Mouse (Mus musculus): ENCODE measurements at regions not wholly inside any gene's neighbourhood (a gene's known extent, or its start where the extent isn't known, plus 50 kb on each side); places are given as distances from the start of the nearest gene placed in this dataset.
A peak's percentile ranks its signal among the peaks of the same experiment; 100 is the strongest.

DNA sequence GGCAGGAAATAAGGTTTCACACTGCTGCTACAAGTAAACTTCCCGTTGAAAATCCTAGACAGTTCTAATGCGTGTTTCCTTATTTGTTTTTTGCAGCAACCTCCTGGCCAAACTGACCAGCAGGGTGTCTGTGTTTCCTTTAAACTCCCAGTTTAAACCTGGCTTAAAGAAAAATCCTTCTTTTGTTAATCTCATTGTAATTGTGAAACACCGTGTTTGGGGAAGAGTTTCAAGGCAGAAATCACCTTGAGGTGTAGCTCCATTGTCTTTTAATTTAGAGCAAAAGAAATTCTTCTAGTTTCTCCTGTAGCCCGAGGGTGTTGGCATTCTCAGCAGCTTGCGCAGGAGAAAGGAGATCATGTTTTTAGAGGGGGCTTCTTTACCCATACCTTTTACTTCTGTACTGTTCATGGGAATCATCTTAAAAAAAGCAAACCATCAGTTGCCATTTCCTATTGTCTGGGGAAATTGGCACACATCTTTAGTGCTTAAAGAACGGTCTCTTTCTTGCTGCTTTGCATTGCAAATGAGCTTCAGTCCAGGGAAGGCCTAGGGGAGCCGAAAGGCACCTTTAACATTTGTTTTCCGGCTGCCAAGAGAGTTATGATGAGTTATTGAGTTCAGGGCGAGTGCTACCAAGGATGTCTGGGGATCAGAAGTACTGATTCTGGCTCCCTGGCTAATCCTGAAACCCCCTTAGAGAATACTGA lies 342.6 kb downstream of the Slc4a3 start:
- peaks cover 13% of the 10 kb centered on the region; the same call in 1 of the 2 replicates for H3K9me3 ChIP-seq
- H3K36me3 ChIP-seq (replicated peaks) = no peaks in the 10 kb centered on the region
- H3K4me1 ChIP-seq = peaks cover 29% of the 10 kb centered on the region
- WGBS = 7% methylated on average over 9 of the region's 9 CpGs
- H3K27ac ChIP-seq = peak overlapping the region; percentile 69
- no peak for DNase-seq (ENCODE audit: extremely low spot score, low spot score)
- H3K4me3 ChIP-seq = no peak overlapping the region
- H3K27me3 ChIP-seq (ENCODE audit: poor library complexity, severe bottlenecking) = peaks cover 18% of the 10 kb centered on the region

DNA sequence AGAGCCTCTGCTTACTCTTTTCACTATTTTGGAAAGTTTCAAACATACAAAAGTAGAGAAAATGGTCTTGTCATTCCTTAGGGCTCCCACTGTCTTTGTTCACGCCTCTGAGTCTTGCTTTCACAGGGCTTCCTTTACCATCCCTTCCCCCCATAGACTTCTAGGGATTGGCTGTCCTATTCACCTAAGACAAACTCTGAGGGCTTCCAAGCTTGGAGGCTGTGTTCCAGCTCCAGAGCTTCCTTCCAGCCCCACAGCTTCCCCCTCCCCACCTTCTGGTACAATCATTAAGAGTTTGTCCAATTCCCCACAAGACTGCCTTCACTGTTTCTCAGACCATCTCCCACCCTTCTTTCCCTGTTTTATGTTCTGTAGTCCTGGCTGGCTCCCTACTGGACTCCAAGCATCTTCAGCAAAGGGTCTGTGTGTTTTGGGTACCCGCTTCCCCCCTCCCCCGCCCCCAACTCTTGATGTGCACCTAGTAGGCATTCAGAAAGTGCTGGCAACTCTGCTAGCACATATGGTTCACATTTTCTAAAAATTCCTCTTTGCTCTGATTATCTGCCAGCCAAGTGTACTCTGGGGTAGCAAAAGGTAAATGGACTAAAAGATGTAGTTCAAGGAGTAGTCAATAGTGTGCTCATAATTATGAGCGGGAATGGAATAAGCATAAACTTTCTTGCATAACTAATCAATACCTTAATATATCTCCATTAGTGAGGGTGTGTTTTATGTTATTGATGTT lies 344.0 kb downstream of the Slc4a3 start:
- DNase-seq (ENCODE audit: extremely low spot score, low spot score) = no peak
- Histone ChIP-seq H3K4me1 (peaks cover 29% of the 10 kb centered on the region), H3K4me3 (no peak overlapping the region), H3K36me3 (replicated peaks) (no peaks in the 10 kb centered on the region), H3K27me3 (ENCODE audit: poor library complexity, severe bottlenecking) (peaks cover 18% of the 10 kb centered on the region), H3K9me3 (peaks cover 17% of the 10 kb centered on the region; the same call in 1 of the 2 replicates), H3K27ac (0 out of 2 replicates have a peak overlapping the region, but pooled peaks have one; percentile 51)
- 72% methylated on average over 4 of the region's 4 CpGs for WGBS

DNA sequence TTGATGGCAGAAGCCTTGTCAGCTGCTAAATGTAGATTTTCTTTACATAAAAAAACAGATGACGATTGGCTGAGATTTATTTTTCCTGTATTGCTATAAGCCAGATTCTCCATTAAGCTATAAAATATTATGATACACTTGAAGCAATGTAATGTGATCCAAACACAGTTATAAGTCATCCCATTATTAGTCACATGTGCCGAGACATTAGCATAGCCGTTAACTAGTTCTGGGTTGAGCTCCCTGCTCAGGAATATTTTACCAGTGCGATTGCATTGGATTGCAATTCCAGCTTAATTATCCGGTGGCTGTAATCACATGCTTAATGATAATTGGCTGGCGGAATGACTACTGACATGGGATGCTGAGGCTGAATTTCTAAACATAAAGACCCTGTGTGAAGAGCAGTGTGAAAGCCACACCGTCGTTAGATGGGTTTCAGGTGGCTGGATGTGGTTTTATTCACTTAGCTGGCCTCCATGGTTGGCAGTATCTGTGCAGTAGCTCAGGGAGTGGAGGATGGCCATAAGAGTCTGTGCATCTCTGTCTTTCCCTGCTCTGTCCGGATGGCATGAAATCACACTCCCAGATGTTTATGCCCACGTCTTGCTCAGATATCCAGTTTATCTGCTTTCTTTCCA lies 344.7 kb downstream of the Slc4a3 start:
- peaks cover 18% of the 10 kb centered on the region for H3K27me3 ChIP-seq (ENCODE audit: poor library complexity, severe bottlenecking)
- no peaks in the 10 kb centered on the region for H3K36me3 ChIP-seq (replicated peaks)
- 84% methylated on average over 10 of the region's 10 CpGs for WGBS
- H3K4me1 ChIP-seq = peaks cover 29% of the 10 kb centered on the region
- no peak overlapping the region for H3K4me3 ChIP-seq
- DNase-seq (ENCODE audit: extremely low spot score, low spot score) = no peak
- 0 out of 2 replicates have a peak overlapping the region, but pooled peaks have one; percentile 40 for H3K27ac ChIP-seq
- peaks cover 17% of the 10 kb centered on the region; the same call in 1 of the 2 replicates for H3K9me3 ChIP-seq

DNA sequence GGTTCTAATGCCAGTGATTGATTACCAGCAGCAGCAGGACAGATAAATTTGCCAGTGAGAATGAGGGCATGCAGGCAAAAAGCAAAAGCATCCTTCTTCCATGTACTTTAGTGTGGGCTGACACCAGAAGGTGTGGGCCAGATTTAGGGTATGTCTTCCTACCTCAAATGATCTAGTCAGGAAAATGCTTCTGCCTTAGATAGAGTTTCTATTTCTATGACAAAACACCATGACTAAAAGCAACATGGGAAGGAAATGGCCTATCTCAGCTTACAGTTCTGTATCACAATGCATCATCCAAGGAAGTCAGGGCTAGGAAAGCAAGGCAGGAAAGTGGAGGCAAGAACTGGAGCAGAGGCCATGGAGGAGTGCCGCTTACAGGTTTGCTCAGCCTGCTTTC lies 349.5 kb downstream of the Slc4a3 start:
- Histone ChIP-seq H3K9me3 (peaks cover 17% of the 10 kb centered on the region; the same call in 1 of the 2 replicates), H3K4me3 (no peak overlapping the region), H3K4me1 (peaks cover 6% of the 10 kb centered on the region; the same call in 1 of the 2 replicates), H3K27ac (no peak overlapping the region), H3K36me3 (replicated peaks) (no peaks in the 10 kb centered on the region), H3K27me3 (ENCODE audit: poor library complexity, severe bottlenecking) (no peaks in the 10 kb centered on the region)
- 96% methylated on average over 1 of the region's 1 CpGs for WGBS
- DNase-seq (ENCODE audit: extremely low spot score, low spot score) = no peak

DNA sequence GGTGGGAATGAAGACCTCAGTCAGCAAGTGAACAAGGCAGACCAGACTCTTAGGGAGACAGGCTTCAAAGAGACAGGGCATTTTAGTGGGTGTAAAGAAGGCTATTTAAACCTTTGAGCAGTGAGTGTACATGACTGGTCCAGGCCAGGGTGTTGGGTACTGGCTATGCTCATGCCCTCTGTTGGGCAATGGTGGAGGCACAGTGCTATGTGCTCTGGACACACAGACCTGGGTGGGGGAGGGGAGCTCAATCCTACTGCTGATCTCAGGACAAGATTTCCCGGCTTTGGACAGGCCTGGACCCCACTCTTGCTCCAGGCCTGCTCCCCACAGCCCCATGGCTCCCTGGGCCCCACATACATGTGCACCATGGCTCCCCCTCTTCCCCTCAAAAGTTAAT lies 355.1 kb downstream of the Slc4a3 start:
- peaks cover 34% of the 10 kb centered on the region for H3K4me1 ChIP-seq
- WGBS = 22% methylated on average over 1 of the region's 1 CpGs
- no peaks in the 10 kb centered on the region for H3K36me3 ChIP-seq (replicated peaks)
- no peak overlapping the region for H3K4me3 ChIP-seq
- no peaks in the 10 kb centered on the region for H3K9me3 ChIP-seq
- no peak for DNase-seq (ENCODE audit: extremely low spot score, low spot score)
- H3K27ac ChIP-seq = peak overlapping the region; percentile 40; the same call in 1 of the 2 replicates
- peaks cover 7% of the 10 kb centered on the region for H3K27me3 ChIP-seq (ENCODE audit: poor library complexity, severe bottlenecking)

DNA sequence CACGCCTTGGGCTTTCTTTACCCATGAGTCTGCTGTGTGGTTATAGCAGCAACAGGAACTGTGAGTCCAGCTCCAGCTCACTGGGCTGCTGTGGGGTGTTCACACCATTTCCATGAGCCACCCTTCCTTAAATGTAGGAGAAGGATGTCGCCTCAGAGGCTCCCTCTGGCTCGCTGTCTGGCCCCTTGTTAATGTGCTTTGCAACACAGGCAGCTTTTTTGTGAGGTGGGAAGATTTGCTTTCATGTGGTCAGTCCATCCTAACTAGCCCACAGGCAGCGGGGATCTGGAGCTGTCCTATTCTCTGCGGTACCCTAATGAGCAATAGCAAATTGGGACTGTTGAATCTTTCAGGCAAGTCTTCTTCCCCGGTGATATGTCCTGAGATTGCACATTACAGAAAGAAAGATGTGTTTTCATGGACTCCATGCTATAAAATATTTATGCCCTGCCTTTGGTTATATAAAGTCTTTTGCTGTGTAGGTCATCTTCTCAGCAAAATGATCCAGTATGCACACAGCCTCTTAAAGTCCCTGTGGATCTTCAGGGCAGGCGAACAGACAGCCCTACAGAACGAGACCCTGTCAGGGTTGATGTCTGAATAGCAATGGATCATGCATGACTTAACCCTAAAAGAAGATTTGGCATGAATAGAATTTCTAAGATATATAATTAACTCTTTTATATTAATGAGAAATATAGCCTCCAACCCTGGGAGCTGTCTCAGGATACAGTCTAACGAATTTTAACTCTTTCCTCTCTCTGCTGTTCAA lies 359.8 kb downstream of the Slc4a3 start:
- Histone ChIP-seq H3K9me3 (no peaks in the 10 kb centered on the region), H3K4me1 (peaks cover 49% of the 10 kb centered on the region), H3K27me3 (ENCODE audit: poor library complexity, severe bottlenecking) (peaks cover 7% of the 10 kb centered on the region), H3K27ac (peak overlapping the region; percentile 70), H3K36me3 (replicated peaks) (no peaks in the 10 kb centered on the region), H3K4me3 (no peak overlapping the region)
- no peak for DNase-seq (ENCODE audit: extremely low spot score, low spot score)
- 42% methylated on average over 9 of the region's 9 CpGs for WGBS

DNA sequence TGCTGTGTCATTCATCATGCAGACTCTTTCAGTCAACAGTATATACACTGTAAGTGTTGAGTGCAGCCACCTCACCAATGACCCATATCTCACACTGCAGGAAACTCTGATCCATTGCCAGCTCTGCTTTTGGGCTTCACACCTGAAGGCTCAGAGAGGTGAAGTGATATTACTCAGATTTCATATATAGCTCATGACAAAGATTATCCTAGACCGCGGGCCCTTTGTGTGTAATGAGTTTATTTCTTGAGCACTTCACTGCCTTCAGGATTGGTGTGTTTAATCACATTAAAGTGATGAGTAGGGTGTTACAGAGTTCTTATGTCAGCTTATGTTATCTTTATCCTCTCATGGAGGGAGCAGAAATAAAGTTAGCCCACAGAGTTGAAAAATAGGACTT lies 369.2 kb downstream of the Slc4a3 start:
- Histone ChIP-seq H3K27me3 (ENCODE audit: poor library complexity, severe bottlenecking) (peaks cover 8% of the 10 kb centered on the region), H3K9me3 (no peaks in the 10 kb centered on the region), H3K4me1 (peaks cover 15% of the 10 kb centered on the region), H3K27ac (no peak overlapping the region), H3K36me3 (replicated peaks) (no peaks in the 10 kb centered on the region), H3K4me3 (no peak overlapping the region)
- WGBS = 92% methylated on average over 2 of the region's 2 CpGs
- no peak for DNase-seq (ENCODE audit: extremely low spot score, low spot score)

DNA sequence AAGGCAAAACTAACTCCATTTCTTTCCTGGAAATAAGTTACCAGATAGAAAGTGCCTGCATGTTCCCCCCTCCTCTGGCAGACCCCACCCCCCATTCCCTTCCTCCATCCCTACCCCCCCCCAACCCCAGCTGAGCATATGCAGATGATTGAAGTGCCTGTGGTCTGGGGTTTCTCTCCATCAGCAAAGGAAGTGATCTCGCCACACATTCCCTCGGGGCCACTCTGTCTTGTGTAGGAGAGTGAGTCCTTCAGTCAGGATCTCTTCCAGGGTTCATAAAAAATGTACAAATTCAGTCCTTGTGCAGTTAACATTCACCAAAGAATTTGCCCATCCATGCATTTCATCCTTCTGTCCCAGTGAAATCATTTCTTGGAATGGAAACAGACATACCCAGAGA lies 370.1 kb downstream of the Slc4a3 start:
- no peak for DNase-seq (ENCODE audit: extremely low spot score, low spot score)
- no peaks in the 10 kb centered on the region for H3K9me3 ChIP-seq
- no peaks in the 10 kb centered on the region for H3K36me3 ChIP-seq (replicated peaks)
- H3K27me3 ChIP-seq (ENCODE audit: poor library complexity, severe bottlenecking) = peaks cover 8% of the 10 kb centered on the region
- 59% methylated on average over 2 of the region's 2 CpGs for WGBS
- H3K4me3 ChIP-seq = no peak overlapping the region
- no peak overlapping the region for H3K27ac ChIP-seq
- peaks cover 15% of the 10 kb centered on the region for H3K4me1 ChIP-seq

DNA sequence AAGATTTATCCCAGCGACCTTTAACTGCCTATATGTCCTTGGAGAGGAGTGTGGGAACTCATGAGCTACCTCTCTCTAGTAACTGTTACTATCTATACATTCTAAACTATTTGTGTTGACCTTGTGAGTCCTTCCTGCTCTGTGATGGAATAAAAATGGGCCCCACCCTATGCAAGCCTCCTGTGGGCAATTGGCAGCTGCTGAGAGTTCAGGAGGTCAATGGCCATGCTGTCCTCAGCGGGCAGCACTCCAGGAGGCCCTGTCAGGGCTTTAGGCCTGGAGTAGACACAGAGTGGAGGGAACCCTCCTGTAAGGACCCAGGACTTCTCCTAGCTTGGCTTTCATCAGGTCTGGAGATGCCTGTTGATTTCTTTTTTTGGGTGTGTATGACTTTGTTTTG lies 373.1 kb downstream of the Slc4a3 start:
- Histone ChIP-seq H3K27ac (no peak overlapping the region), H3K36me3 (replicated peaks) (no peaks in the 10 kb centered on the region), H3K27me3 (ENCODE audit: poor library complexity, severe bottlenecking) (peaks cover 9% of the 10 kb centered on the region; the same call in 1 of the 2 replicates), H3K4me3 (no peak overlapping the region), H3K9me3 (no peaks in the 10 kb centered on the region), H3K4me1 (peaks cover 15% of the 10 kb centered on the region)
- DNase-seq (ENCODE audit: extremely low spot score, low spot score) = no peak
- 85% methylated on average over 2 of the region's 2 CpGs for WGBS

DNA sequence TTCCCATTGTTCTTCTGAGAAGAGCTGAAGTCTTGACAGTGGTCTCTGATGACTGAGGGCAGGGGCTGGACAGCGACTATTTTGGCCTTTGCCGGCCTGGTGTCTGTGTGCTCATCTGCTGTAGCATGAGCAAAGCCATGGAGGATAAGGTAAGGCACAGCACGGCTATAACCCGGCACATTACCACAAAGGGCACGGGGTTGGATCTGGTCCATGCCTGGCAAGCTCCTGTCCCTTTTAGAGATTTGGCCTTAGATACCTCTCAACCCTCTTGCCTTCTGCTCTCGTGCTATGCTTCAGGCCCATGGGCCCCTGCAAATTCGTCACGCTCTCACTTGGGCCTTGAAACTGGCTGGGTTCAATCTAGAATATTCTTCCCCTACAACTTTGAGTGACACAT lies 379.0 kb downstream of the Slc4a3 start:
- Histone ChIP-seq H3K4me3 (no peak overlapping the region), H3K27ac (peak overlapping the region; percentile 72), H3K9me3 (no peaks in the 10 kb centered on the region), H3K27me3 (ENCODE audit: poor library complexity, severe bottlenecking) (peaks cover 36% of the 10 kb centered on the region), H3K4me1 (peaks cover 22% of the 10 kb centered on the region), H3K36me3 (replicated peaks) (no peaks in the 10 kb centered on the region)
- no peak for DNase-seq (ENCODE audit: extremely low spot score, low spot score)
- 90% methylated on average over 8 of the region's 8 CpGs for WGBS

DNA sequence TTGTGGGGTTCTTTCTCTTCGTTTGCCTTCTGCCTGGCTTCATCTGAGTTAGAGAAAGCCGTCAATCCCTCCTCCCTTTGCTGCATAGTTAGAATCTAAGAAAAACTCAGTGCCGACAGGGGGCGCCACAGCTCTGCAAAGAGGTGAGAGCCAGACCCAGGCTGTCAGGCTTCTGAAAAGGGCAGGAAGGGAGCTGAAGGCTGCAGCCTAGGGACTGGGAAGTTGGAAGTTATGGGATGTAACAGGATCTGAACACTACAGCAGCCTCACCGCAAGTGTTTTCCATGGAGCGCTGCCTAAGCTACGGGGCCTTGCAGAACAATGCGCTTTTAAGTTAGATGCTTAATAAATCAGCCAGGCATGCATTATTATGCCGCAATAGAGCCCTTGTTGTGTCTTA lies 379.7 kb downstream of the Slc4a3 start:
- H3K27me3 ChIP-seq (ENCODE audit: poor library complexity, severe bottlenecking) = peaks cover 36% of the 10 kb centered on the region
- H3K4me1 ChIP-seq = peaks cover 22% of the 10 kb centered on the region
- no peak overlapping the region; the same call in 1 of the 2 replicates for H3K4me3 ChIP-seq
- H3K9me3 ChIP-seq = no peaks in the 10 kb centered on the region
- peak; percentile 92 for DNase-seq (ENCODE audit: extremely low spot score, low spot score)
- peak overlapping the region; percentile 72 for H3K27ac ChIP-seq
- H3K36me3 ChIP-seq (replicated peaks) = no peaks in the 10 kb centered on the region
- 13% methylated on average over 9 of the region's 9 CpGs for WGBS

DNA sequence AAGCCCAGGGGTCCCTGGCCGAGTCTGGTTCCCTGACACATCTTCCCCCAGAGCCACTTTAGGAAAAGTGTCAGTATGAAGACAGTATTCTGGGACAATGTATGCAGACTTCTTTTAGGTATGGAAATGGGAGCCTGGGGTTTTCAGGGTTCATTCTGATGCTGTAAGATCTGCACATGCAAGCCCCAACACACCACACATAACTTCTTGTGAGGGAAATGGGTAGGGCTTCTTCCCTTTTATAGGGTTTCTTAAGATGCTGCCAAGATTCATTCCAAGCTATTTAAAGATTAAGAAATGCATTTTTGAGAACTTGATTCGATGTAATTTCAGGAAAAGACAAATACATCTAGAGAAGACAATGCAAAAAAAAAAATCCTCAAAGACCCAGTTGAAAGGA lies 385.8 kb downstream of the Slc4a3 start:
- Histone ChIP-seq H3K36me3 (replicated peaks) (no peaks in the 10 kb centered on the region), H3K4me1 (peaks cover 13% of the 10 kb centered on the region), H3K27me3 (ENCODE audit: poor library complexity, severe bottlenecking) (peaks cover 20% of the 10 kb centered on the region), H3K4me3 (no peak overlapping the region), H3K27ac (no peak overlapping the region), H3K9me3 (no peaks in the 10 kb centered on the region)
- no peak for DNase-seq (ENCODE audit: extremely low spot score, low spot score)
- 75% methylated on average over 2 of the region's 2 CpGs for WGBS

All from forebrain, embryonic 10.5 days (tissue).